Mouse (Mus musculus) MEL (cell line): ENCODE measurements at regions not wholly inside any gene's neighbourhood (a gene's known extent, or its start where the extent isn't known, plus 50 kb on each side); places are given as distances from the start of the nearest gene placed in this dataset.
"Not testable (repeated sequence)": the region's sequence is repeated elsewhere in the genome, so short reads cannot be mapped to it uniquely, and the experiment has no call there.

Experiments used
- DNase-seq: peaks from one replicate; pipeline ENCODE4 v3.0.0; 2011; ENCODE audit warnings: low read depth, low spot score
- H3K27ac ChIP-seq: 2 replicates; pipeline ENCODE4 v1.5.1; 2012; ENCODE audit warnings: low read depth, mild to moderate bottlenecking, control low read depth, low read length, moderate library complexity; ENCODE audit not compliant: control insufficient read depth
- H3K27me3 ChIP-seq, 2 experiments: fragments of 150-350 bp in 1 of 2; sonication (generic) in 1 of 2; 2 replicates each; pipeline ENCODE4 v1.6.1; 2012; ENCODE audit warnings: low read length in 2 of 2, mild to moderate bottlenecking in 2 of 2, improper control_type of control experiment in 1 of 2, moderate library complexity in 1 of 2; ENCODE audit not compliant: insufficient read depth in 2 of 2, control insufficient read depth in 1 of 2
- H3K36me3 ChIP-seq, 2 experiments: 2 replicates each; pipeline ENCODE4 v1.6.1; 2012 to 2014; ENCODE audit warnings: low read length in 2 of 2, improper control_type of control experiment in 1 of 2, inconsistent platforms in 1 of 2, mild to moderate bottlenecking in 1 of 2; ENCODE audit not compliant: insufficient read depth in 2 of 2, control insufficient read depth in 1 of 2
- H3K4me1 ChIP-seq, 2 experiments: fragments of 150-350 bp in 1 of 2; sonication (generic) in 1 of 2; 2 replicates each; pipeline ENCODE4 v1.6.1; 2012; ENCODE audit warnings: low read length in 2 of 2, improper control_type of control experiment in 1 of 2, mild to moderate bottlenecking in 1 of 2; ENCODE audit not compliant: insufficient read depth in 2 of 2, control insufficient read depth in 1 of 2
- H3K4me3 ChIP-seq, 2 experiments: fragments of 150-350 bp in 1 of 2; sonication (generic) in 1 of 2; 2 replicates each; pipeline ENCODE4 v1.5.1; 2012; ENCODE audit warnings: low read depth in 2 of 2, low read length in 2 of 2, mild to moderate bottlenecking in 2 of 2, moderate library complexity in 2 of 2, control low read depth in 1 of 2, improper control_type of control experiment in 1 of 2; ENCODE audit not compliant: control insufficient read depth in 1 of 2, insufficient read depth in 1 of 2
- H3K79me2 ChIP-seq: 2 replicates; pipeline ENCODE4 v1.6.1; 2012; ENCODE audit warnings: mild to moderate bottlenecking, low read length, moderate library complexity; ENCODE audit not compliant: control insufficient read depth, poor library complexity, insufficient read depth
- H3K9ac ChIP-seq: 2 replicates; pipeline ENCODE4 v1.6.1; 2012; ENCODE audit warnings: low read depth, mild to moderate bottlenecking, control low read depth, low read length, moderate library complexity; ENCODE audit not compliant: control insufficient read depth, poor library complexity, severe bottlenecking
- H3K9me3 ChIP-seq: fragments of 150-350 bp; sonication (generic); replicated peaks from 2 replicates; pipeline ENCODE4 v1.6.1; 2012; ENCODE audit warnings: mild to moderate bottlenecking, low read length, improper control_type of control experiment, moderate library complexity; ENCODE audit not compliant: insufficient read depth
- CHD1 ChIP-seq: IDR thresholded peaks from 2 replicates; pipeline ENCODE4 v1.6.1; 2012; ENCODE audit warnings: low read depth, mild to moderate bottlenecking, inconsistent platforms, low read length, improper control_type of control experiment
- CTCF ChIP-seq, 3 experiments: IDR thresholded peaks in 2 of 3; conservative IDR thresholded peaks in 1 of 3; 2 replicates each; pipeline ENCODE4 v1.5.1; 2011 to 2012; ENCODE audit warnings: low read length in 3 of 3, low read depth in 2 of 3, mild to moderate bottlenecking in 2 of 3, improper control_type of control experiment in 1 of 3, inconsistent platforms in 1 of 3, mixed read lengths in 1 of 3, moderate library complexity in 1 of 3; ENCODE audit not compliant: control insufficient read depth in 1 of 3, insufficient read depth in 1 of 3, poor library complexity in 1 of 3, severe bottlenecking in 1 of 3
- ELF1 ChIP-seq: IDR thresholded peaks from 2 replicates; pipeline ENCODE4 v1.6.1; 2014; ENCODE audit warnings: low read depth, mild to moderate bottlenecking, inconsistent platforms, low read length, improper control_type of control experiment, moderate library complexity
- EP300 ChIP-seq, 2 experiments: IDR thresholded peaks; 2 replicates each; pipeline ENCODE4 v1.6.1; 2011; ENCODE audit warnings: improper control_type of control experiment in 2 of 2, low read length in 2 of 2, low read depth in 1 of 2, mild to moderate bottlenecking in 1 of 2
- ETS1 ChIP-seq: IDR thresholded peaks from 2 replicates; pipeline ENCODE4 v1.6.1; 2012; ENCODE audit warnings: low read depth, mild to moderate bottlenecking, inconsistent platforms, low read length, improper control_type of control experiment, moderate library complexity
- GABPA ChIP-seq: IDR thresholded peaks from 2 replicates; pipeline ENCODE4 v1.6.1; 2012; ENCODE audit warnings: low read depth, mild to moderate bottlenecking, inconsistent platforms, low read length, improper control_type of control experiment, moderate library complexity
- GATA1 ChIP-seq: IDR thresholded peaks from 2 replicates; pipeline ENCODE4 v1.6.1; 2011; ENCODE audit warnings: low read depth, low read length, improper control_type of control experiment
- JUND ChIP-seq: IDR thresholded peaks from 2 replicates; pipeline ENCODE4 v1.6.1; 2011; ENCODE audit warnings: low read depth, mild to moderate bottlenecking, improper control_type of control experiment, low read length
- MAFK ChIP-seq: IDR thresholded peaks from 2 replicates; pipeline ENCODE4 v1.6.1; 2011; ENCODE audit warnings: low read depth, mild to moderate bottlenecking, low read length, improper control_type of control experiment, borderline replicate concordance
- MAX ChIP-seq: IDR thresholded peaks from 2 replicates; pipeline ENCODE4 v1.6.1; 2011; ENCODE audit warnings: low read length, improper control_type of control experiment
- MEF2A ChIP-seq: IDR thresholded peaks from 2 replicates; pipeline ENCODE4 v1.6.1; 2014; ENCODE audit warnings: low read depth, mild to moderate bottlenecking, inconsistent platforms, low read length, improper control_type of control experiment; ENCODE audit not compliant: poor library complexity, insufficient replicate concordance, severe bottlenecking; ENCODE audit errors: extremely low read depth
- NELFE ChIP-seq: IDR thresholded peaks from 2 replicates; pipeline ENCODE4 v1.6.1; 2011; ENCODE audit warnings: low read depth, low read length, improper control_type of control experiment
- NRF1 ChIP-seq: IDR thresholded peaks from 2 replicates; pipeline ENCODE4 v1.6.1; 2014; ENCODE audit warnings: low read depth, mild to moderate bottlenecking, inconsistent platforms, low read length, improper control_type of control experiment, moderate library complexity; ENCODE audit not compliant: poor library complexity, insufficient read depth, severe bottlenecking
- POLR2AphosphoS2 ChIP-seq: IDR thresholded peaks from 2 replicates; pipeline ENCODE4 v1.6.1; 2011; ENCODE audit warnings: low read length, improper control_type of control experiment
- RCOR1 ChIP-seq: IDR thresholded peaks from 2 replicates; pipeline ENCODE4 v1.6.1; 2012; ENCODE audit warnings: low read depth, mild to moderate bottlenecking, inconsistent platforms, low read length, improper control_type of control experiment
- SIN3A ChIP-seq: IDR thresholded peaks from 2 replicates; pipeline ENCODE4 v1.6.1; 2012; ENCODE audit warnings: low read length, improper control_type of control experiment, inconsistent platforms
- SMC3 ChIP-seq: IDR thresholded peaks from 2 replicates; pipeline ENCODE4 v1.6.1; 2011; ENCODE audit warnings: low read depth, low read length, improper control_type of control experiment
- TAL1 ChIP-seq: IDR thresholded peaks from 2 replicates; pipeline ENCODE4 v1.6.1; 2012; ENCODE audit warnings: mild to moderate bottlenecking, inconsistent platforms, low read length, moderate library complexity, mixed read lengths
- TBP ChIP-seq: IDR thresholded peaks from 2 replicates; pipeline ENCODE4 v1.8.0; 2011; ENCODE audit warnings: low read depth, low read length, improper control_type of control experiment
- UBTF ChIP-seq: IDR thresholded peaks from 2 replicates; pipeline ENCODE4 v1.6.1; 2012; ENCODE audit warnings: low read depth, mild to moderate bottlenecking, inconsistent platforms, low read length, improper control_type of control experiment, moderate library complexity, borderline replicate concordance; ENCODE audit not compliant: insufficient read depth
- USF1 ChIP-seq: IDR thresholded peaks from 2 replicates; pipeline ENCODE4 v1.6.1; 2014; ENCODE audit warnings: low read depth, mild to moderate bottlenecking, inconsistent platforms, low read length, improper control_type of control experiment, moderate library complexity
- USF2 ChIP-seq, 2 experiments: IDR thresholded peaks; 2 replicates each; pipeline ENCODE4 v1.6.1; 2011 to 2012; ENCODE audit warnings: improper control_type of control experiment in 2 of 2, low read length in 2 of 2, borderline replicate concordance in 1 of 2, inconsistent platforms in 1 of 2, low read depth in 1 of 2, mild to moderate bottlenecking in 1 of 2; ENCODE audit not compliant: insufficient read depth in 1 of 2
- ZC3H11A ChIP-seq: IDR thresholded peaks from 2 replicates; pipeline ENCODE4 v1.6.1; 2012; ENCODE audit warnings: low read depth, mild to moderate bottlenecking, inconsistent platforms, low read length, improper control_type of control experiment
- ZKSCAN1 ChIP-seq: IDR thresholded peaks from 2 replicates; pipeline ENCODE4 v1.6.1; 2012; ENCODE audit warnings: low read depth, mild to moderate bottlenecking, inconsistent platforms, low read length, improper control_type of control experiment, moderate library complexity
- ZMIZ1 ChIP-seq: IDR thresholded peaks from 2 replicates; pipeline ENCODE4 v1.6.1; 2012; ENCODE audit warnings: low read depth, mild to moderate bottlenecking, inconsistent platforms, low read length, improper control_type of control experiment, moderate library complexity

- Histone ChIP-seq H3K79me2 (no peaks in the 10 kb centered on the region), H3K27ac (no peak overlapping the region), H3K9ac (no peak overlapping the region), H3K4me1 (no peaks in the 10 kb centered on the region), H3K27me3 (no peaks in the 10 kb centered on the region), H3K36me3 (no peaks in the 10 kb centered on the region), H3K4me3 (no peak overlapping the region), H3K9me3 (no peaks in the 10 kb centered on the region)
- DNase-seq, result no peak
- TF ChIP-seq GABPA (no peak), JUND (no peak), SMC3 (no peak), MAX (no peak), CTCF (IDR thresholded peaks at IDR 0.05 in 2 of 3, conservative IDR thresholded peaks at IDR 0.05 in 1 of 3; ENCODE audit: control insufficient read depth in 1 of 3, insufficient read depth in 1 of 3, low read depth in 2 of 3, low read length in 3 of 3, poor library complexity in 1 of 3, severe bottlenecking in 1 of 3) (no peak), UBTF (no peak), TAL1 (no peak), CHD1 (no peak), RCOR1 (no peak), ETS1 (no peak), ELF1 (no peak), NRF1 (no peak), ZC3H11A (no peak), USF1 (no peak), MAFK (no peak), GATA1 (no peak)
Measured at GRCm38 (mm10) chr8:40064145-40064544, 610.7 kb upstream of the Adam24 start.

GRCm38 (mm10) chr8:40071131-40071530 is 603.7 kb upstream of the Adam24 start:
- Histone ChIP-seq H3K36me3 (no peaks in the 10 kb centered on the region), H3K9me3 (no peaks in the 10 kb centered on the region), H3K9ac (no peak overlapping the region), H3K27ac (no peak overlapping the region), H3K4me1 (no peaks in the 10 kb centered on the region), H3K27me3 (no peaks in the 10 kb centered on the region), H3K79me2 (no peaks in the 10 kb centered on the region), H3K4me3 (no peak overlapping the region)
- no peak for DNase-seq
- TF ChIP-seq ZKSCAN1 (no peak), USF1 (no peak), TBP (no peak), ZC3H11A (no peak), SIN3A (no peak), MAX (no peak), NELFE (no peak), MAFK (no peak), POLR2AphosphoS2 (no peak), ZMIZ1 (no peak), USF2 (IDR thresholded peaks at IDR 0.05; ENCODE audit: borderline replicate concordance in 1 of 2, insufficient read depth in 1 of 2, low read depth in 1 of 2, low read length in 2 of 2) (no peak), NRF1 (no peak), EP300 (IDR thresholded peaks at IDR 0.05; ENCODE audit: low read depth in 1 of 2, low read length in 2 of 2) (no peak), MEF2A (no peak), JUND (no peak)

GRCm38 (mm10) chr8:40080976-40081375 is 593.9 kb upstream of the Adam24 start:
- H3K4me3 ChIP-seq, H3K4me1 ChIP-seq, H3K79me2 ChIP-seq, H3K9me3 ChIP-seq, DNase-seq, H3K27ac ChIP-seq, H3K27me3 ChIP-seq, H3K9ac ChIP-seq, H3K36me3 ChIP-seq: not testable (repeated sequence)
